Mouse (Mus musculus) urinary bladder, postnatal 14 days (tissue): ENCODE measurements at regions not wholly inside any gene's neighbourhood (a gene's known extent, or its start where the extent isn't known, plus 50 kb on each side); places are given as distances from the start of the nearest gene placed in this dataset.

Experiments used
- DNase-seq: peaks from one replicate; pipeline ENCODE4 v3.0.0; 2021; ENCODE audit warnings: low spot score

DNA sequence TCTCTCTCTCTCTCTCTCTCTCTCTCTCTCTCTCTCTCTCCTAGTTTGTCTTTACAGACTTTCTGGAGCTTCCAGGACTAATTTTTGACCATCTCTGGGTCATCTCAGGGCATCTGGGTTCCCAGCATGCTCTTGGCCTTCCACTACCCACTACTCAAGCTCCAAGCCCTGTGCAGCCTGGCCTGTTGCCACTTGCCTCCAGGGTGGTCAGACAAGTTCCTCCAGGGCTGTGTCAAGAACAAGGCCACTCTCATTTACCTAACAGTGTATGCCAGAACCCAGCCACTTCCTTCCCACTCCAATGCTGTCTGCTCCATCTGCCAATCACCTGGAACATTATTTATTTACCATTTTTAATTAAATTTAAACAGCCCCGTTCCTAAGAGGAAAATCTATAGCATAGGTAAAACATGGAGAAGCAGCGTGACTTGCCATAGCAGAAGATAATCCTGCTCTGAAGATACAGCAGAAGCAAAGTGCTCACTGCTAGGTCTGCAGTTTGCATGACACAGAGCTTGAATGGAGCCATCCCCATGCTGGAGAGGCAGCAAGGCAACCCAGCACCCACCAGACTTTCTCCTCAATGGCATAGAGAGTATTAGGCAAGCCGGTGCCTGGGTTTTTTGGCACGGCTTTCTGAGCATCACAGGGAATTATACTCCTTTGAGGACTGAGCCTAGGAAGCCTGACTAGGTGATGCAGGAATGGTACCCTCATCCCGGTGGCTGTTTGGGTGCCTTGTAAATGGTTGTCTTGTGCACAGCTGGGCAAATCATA is 54.0 kb downstream of the Foxi1 start:
- DNase-seq: peak; percentile 89

DNA sequence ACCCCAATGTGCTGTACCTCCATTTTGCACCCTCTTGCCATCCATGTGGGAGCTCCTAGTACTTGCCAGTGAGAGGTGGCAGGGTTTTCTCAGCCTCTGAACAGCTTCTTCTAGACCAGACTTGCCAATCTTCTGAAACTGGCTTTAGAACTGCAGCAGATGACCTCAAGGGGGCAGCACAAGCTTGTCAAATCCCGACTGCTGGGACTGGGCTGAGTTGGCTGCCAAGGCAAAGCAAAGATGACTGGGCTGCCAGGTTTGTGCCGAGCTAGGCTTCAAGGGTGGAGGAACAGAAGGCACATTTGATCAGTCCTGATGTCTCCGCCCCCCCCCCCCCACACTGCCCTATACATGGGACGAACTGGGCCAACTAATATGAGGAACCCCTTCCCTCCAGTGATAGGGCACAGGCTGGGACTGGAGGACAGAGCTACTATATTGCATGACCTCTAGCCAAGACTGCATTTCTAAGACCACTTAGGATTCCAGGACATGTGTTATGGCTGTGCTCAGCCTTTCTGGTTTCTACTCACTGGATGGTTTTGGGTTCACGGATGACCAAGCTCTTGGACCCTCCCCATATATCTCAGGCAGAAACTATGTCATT is 51.1 kb upstream of the 4930469K13Rik start:
- DNase-seq: peak; percentile 88
